Mouse (Mus musculus) E14TG2a.4 (cell line): Measurements from ENCODE around the gene Gata2.
"Not testable (repeated sequence)": the region's sequence is repeated elsewhere in the genome, so short reads cannot be mapped to it uniquely, and the experiment has no call there.

Source experiments
- H3K27me3 ChIP-seq: 2 replicates; pipeline ENCODE4 v1.6.1; 2014; ENCODE audit warnings: low read length, control low read depth; ENCODE audit not compliant: insufficient read depth
- H3K36me3 ChIP-seq: 2 replicates; pipeline ENCODE4 v1.6.1; 2014; ENCODE audit warnings: low read length, control low read depth; ENCODE audit not compliant: insufficient read depth
- H3K4me1 ChIP-seq: replicated peaks from 2 replicates; pipeline ENCODE4 v1.6.1; 2014; ENCODE audit warnings: low read depth, low read length, control low read depth
- H3K4me3 ChIP-seq: replicated peaks from 2 replicates; pipeline ENCODE4 v1.5.1; 2014; ENCODE audit warnings: mild to moderate bottlenecking, low read length
- H3K9me3 ChIP-seq: 2 replicates; pipeline ENCODE4 v1.6.1; 2014; ENCODE audit warnings: low read length, control low read depth
- CTCF ChIP-seq: conservative IDR thresholded peaks from 2 replicates; pipeline ENCODE4 v1.5.1; 2014; ENCODE audit warnings: low read length
- NANOG ChIP-seq: IDR thresholded peaks from 2 replicates; pipeline ENCODE4 v1.6.1; 2014; ENCODE audit warnings: borderline replicate concordance, low read length, mixed read lengths
- POU5F1 ChIP-seq: IDR thresholded peaks from 2 replicates; pipeline ENCODE4 v1.6.1; 2014; ENCODE audit warnings: low read length, borderline replicate concordance

Gene Gata2

DNA sequence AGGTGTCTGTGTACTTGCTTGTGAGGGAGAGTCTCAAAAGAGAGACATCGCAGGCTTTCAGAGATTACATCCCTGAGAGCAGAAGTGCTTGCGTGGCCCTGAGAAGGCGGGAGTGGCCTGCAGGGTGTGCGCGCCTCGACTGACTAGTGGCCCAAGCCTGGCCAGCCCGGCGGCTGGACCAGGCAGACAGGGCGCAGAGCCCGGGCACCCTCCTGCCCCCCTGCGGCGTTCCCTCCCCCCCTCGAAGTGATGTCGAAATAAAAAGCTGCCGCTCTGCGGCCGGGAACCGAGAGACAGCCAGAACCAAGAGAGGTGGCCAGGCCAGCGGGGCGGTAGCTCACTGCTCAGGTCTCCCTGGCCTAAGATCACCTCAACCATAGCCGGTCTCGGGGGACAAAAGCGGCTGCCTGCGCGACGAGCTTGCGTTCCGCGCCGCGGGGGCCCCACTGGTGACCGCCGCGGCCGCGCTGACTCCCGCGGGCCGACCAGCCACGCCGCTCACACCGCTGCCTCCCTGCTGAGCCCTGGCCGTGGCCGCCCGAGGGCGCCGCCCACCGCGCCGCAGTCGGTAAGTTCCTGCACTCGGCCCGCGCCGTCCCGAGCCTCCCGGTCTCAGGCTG lies at the start of gene Gata2:
Gata2 (plus strand) TSS at position 459 of the 620 bp plus-strand sequence.
- H3K36me3 ChIP-seq, result no peaks in the 10 kb centered on the region
- H3K4me3 ChIP-seq, result peak within 1 kb of the TSS; percentile 68
- TF ChIP-seq NANOG (no peak), CTCF (no peak), POU5F1 (no peak)
- H3K4me1 ChIP-seq, result peaks cover 58% of the 10 kb centered on the region
- H3K9me3 ChIP-seq, result 0 out of 2 replicates have a peak, but pooled peaks cover 6% of the 10 kb centered on the region
- H3K27me3 ChIP-seq, result peaks cover 97% of the 10 kb centered on the region

DNA sequence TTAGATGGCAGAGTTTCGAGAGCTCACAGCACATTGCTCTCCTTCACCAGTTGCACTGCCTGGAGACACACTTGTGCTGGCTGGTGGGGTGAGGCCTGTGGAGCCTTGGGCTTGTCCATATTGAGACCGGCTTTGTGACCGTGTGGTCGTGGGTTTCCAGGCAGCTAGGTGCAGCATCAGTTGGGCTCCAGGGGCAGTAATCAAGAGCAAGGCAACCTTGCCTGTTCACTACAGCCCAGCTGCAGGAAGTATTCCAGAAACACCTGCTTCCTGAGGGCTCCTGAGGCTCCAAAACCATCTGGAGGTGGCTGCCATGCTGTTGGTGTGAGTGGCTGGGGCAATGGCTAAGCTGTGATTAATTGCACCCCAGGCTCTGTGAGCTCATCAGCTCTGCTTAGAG lies 47.9 kb upstream of the Gata2 start:
- Histone ChIP-seq H3K27me3 (no peaks in the 10 kb centered on the region), H3K9me3 (peaks cover 5% of the 10 kb centered on the region; the same call in 1 of the 2 replicates), H3K4me1 (peaks cover 41% of the 10 kb centered on the region), H3K36me3 (no peaks in the 10 kb centered on the region), H3K4me3 (no peak overlapping the region)
- no peak for TF ChIP-seq NANOG
- no peak for TF ChIP-seq POU5F1
- TF ChIP-seq CTCF, result no peak

DNA sequence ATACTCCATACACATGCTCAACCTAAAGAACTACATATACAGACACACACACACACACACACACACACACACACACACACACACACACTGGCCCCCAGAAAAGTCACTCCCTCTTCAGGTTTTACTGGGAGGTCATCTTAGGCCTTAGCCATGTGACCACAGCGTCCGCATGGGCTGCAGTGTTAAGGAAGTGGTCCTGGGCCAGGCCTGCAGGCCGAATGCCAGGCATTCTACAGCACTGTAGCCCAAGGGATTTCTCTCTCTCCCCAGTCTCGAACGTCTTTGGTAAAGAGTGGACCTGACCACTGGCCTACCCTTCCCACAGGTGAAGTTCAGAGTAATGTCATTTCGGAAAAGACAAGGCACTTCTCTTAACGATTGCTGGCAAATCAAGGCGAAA lies 47.1 kb upstream of the Gata2 start:
- Histone ChIP-seq H3K4me3 (no peak overlapping the region), H3K4me1 (peaks cover 44% of the 10 kb centered on the region), H3K36me3 (no peaks in the 10 kb centered on the region), H3K27me3 (no peaks in the 10 kb centered on the region), H3K9me3 (peaks cover 5% of the 10 kb centered on the region; the same call in 1 of the 2 replicates)
- TF ChIP-seq CTCF, result no peak
- no peak for TF ChIP-seq NANOG
- TF ChIP-seq POU5F1, result no peak

DNA sequence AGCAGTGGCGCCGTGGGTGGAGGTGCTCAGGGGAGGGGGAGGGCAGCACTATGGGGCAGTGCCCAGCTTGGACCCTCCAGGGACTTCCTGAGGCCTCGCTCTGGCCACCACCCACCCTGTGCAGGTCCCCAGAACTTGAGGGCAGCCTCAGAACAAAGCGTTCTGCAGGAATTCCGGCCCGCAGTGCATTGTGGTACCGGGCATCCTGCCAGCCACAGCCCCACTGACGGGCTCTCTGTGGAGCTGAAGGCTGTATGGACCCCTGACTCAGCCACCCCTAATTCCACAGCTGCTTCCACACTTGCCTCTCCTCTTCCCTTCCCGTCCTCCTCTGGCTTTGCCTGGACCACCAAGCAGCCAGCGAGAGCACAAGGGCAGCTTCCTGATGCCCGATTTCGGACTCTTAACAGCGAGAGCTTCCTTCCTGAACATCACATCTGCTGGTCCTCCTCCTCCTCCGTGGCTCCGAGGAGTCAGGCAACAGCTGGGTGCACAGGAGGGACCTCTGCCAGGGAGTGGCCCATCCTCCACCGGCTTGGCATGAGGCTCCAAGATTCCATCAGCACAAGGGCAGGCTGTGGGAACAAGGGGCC lies 46.2 kb upstream of the Gata2 start:
- Histone ChIP-seq H3K4me1 (peaks cover 54% of the 10 kb centered on the region), H3K36me3 (no peaks in the 10 kb centered on the region), H3K9me3 (no peaks in the 10 kb centered on the region), H3K27me3 (no peaks in the 10 kb centered on the region), H3K4me3 (peak overlapping the region; percentile 10; the same call in 1 of the 2 replicates)
- TF ChIP-seq POU5F1 (no peak), NANOG (no peak), CTCF (no peak)

DNA sequence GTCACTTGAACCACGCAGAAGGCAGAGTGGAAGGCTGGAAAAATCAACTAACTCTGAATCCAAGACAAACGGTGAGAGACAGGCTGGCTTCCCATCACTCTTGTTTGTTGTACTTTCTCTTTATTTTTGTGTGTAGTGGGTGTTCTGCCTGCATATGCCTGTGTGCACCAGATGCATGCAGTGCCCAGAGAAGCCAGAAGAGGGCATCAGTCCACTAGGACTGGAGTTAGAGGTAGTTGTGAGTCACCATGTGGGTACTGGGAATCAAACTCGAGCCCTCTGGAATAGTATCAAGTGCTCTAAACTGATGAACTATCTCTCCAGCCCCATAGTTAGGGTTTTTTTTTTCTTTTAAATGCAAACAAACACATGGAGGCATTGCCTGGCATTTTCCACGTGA lies 42.4 kb upstream of the Gata2 start:
- no peaks in the 10 kb centered on the region for H3K9me3 ChIP-seq
- peak; percentile 71 for TF ChIP-seq CTCF
- TF ChIP-seq POU5F1, result no peak
- no peaks in the 10 kb centered on the region for H3K27me3 ChIP-seq
- no peaks in the 10 kb centered on the region for H3K36me3 ChIP-seq
- H3K4me3 ChIP-seq, result peak overlapping the region; percentile 74
- H3K4me1 ChIP-seq, result peaks cover 92% of the 10 kb centered on the region

DNA sequence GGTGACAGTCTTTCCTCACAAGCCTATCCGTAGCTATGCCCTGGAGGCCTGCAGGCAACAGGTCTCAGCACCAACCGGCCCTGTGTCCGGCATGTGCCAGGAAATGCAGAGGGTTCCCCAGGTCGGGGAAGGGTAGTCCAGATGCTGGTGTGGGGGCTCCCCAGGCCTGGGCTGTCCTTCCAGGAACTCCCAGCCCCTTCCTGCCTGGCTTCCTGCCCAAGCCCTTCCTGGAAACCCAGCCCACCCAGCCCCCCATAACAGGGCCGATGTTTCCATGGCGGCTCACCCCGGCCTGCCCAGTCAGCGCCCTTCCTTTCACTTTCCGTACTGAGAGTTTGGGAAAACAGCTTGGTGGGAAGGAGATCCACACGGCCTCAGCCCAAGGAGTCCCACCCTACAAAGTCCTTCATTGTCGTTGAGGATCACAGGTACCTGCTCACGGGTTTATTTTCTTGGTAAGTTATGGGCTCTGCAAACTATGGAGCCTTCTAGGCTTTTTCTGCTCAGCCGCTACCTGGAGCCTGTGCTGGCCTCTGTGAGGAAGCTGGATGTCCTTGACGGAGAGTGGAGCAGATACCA lies 41.5 kb upstream of the Gata2 start:
- Histone ChIP-seq H3K36me3 (no peaks in the 10 kb centered on the region), H3K4me1 (peaks cover 91% of the 10 kb centered on the region), H3K9me3 (no peaks in the 10 kb centered on the region), H3K27me3 (no peaks in the 10 kb centered on the region), H3K4me3 (peak overlapping the region; percentile 74)
- no peak for TF ChIP-seq POU5F1
- TF ChIP-seq NANOG, result no peak
- TF ChIP-seq CTCF, result no peak

DNA sequence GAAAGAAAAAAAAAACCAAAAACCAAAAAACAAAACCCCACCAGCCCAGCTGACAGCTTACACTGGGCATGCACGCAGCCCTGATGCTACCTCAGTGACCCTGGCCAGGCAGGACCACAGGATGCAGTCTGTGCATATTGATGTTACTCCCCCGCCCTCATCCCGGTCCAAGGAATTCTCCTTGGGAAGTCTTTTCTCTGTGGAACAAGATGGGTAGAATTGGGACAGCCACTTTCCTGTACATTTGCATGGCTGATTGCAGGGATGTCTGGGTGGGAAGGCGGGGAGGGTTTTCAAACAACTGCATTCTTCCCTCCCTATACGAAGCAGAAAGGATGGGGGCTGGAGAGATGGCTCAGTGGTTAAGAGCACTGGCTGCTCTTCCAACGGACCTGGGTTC lies 40.7 kb upstream of the Gata2 start:
- Histone ChIP-seq H3K9me3 (no peaks in the 10 kb centered on the region), H3K4me1 (peaks cover 87% of the 10 kb centered on the region), H3K36me3 (no peaks in the 10 kb centered on the region), H3K27me3 (no peaks in the 10 kb centered on the region), H3K4me3 (peak overlapping the region; percentile 74)
- no peak for TF ChIP-seq POU5F1
- no peak for TF ChIP-seq NANOG
- TF ChIP-seq CTCF, result no peak

DNA sequence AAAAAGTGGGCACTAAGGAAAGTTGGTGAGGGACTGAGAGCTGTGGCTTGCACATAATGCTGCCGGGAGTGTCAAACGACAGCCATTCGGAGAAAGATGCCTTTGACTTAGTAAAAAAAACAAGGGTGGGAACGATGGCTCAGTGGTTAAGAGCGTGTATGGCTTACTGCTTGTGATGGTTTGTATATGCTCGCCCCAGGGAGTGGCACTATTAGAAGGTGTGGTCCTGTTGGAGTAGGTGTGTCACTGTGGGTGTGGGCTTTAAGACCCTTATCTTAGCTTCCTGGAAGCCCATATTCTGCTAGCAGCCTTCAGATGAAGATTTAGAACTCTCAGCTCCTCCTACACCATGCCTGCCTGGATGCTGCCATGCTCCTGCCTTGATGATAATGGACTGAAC lies 38.1 kb upstream of the Gata2 start:
- not testable (repeated sequence) for H3K36me3 ChIP-seq, H3K9me3 ChIP-seq, H3K27me3 ChIP-seq, H3K4me3 ChIP-seq
- H3K4me1 ChIP-seq, result peaks cover 71% of the 10 kb centered on the region

DNA sequence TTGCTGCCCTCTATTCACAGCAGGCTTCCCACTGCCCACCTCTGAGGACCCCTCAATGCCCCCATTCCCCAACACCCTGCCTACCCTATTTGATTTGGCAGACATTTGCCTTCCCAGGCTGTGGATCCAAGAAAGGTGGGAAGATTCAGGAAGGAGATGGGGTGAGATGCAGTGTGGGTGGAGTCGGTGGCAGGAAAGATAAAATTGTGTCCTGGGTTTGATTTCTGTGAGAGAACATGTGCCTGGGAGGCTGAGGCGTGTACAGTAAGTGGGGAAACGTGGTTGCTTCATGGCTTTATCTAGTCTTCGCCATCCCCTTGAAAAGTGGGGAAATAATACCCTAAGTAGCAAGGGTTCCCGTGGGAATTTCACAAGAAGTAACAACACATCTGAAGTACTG lies 34.9 kb upstream of the Gata2 start:
- Histone ChIP-seq H3K4me3 (no peak overlapping the region), H3K4me1 (peaks cover 40% of the 10 kb centered on the region), H3K36me3 (no peaks in the 10 kb centered on the region), H3K9me3 (no peaks in the 10 kb centered on the region), H3K27me3 (0 out of 2 replicates have a peak, but pooled peaks cover 3% of the 10 kb centered on the region)
- TF ChIP-seq NANOG, result no peak
- no peak for TF ChIP-seq POU5F1
- TF ChIP-seq CTCF, result no peak
